Mouse (Mus musculus) layer of hippocampus, postnatal 10 days (tissue): Measurements from ENCODE around the gene Nutf2. TPM values are rescaled to one million over a fixed set of nuclear protein-coding genes. Genes with fewer than 3 reads are reported as not detected.
"Not testable (repeated sequence)": the region's sequence is repeated elsewhere in the genome, so short reads cannot be mapped to it uniquely, and the experiment has no call there.

Source experiments
- DNase-seq, 2 experiments: peaks; one replicate each; pipeline ENCODE4 v3.0.0; 2021; ENCODE audit warnings: low spot score in 2 of 2
- long read RNA-seq: library from polyadenylated mRNA; stranded (forward); transcript quantifications from one replicate; pipeline ENCODE4 v2.0.0, GENCODE M21; 2023
- total RNA-seq, 2 experiments: library from RNA; stranded (reverse); gene quantifications; 2 replicates each; pipeline ENCODE4 v1.2.3; 2021

The Nutf2 gene
- total RNA-seq: 10 to 100 TPM; 23.3 to 42.6 TPM
- long read RNA-seq, transcript Nutf2-201 (5 exons, 948 nt): major isoform, 127 of 134 reads
- long read RNA-seq, partial matches to known transcripts: 2 of 134 reads
- long read RNA-seq, other reads (novel, unspliced or antisense): 1 of 134 reads

- peak; percentile 87 to 90 for DNase-seq
These were observed at the start of gene Nutf2 for GRCm38 (mm10) chr8:105860143-105860981. Gene Nutf2, plus strand, starts transcription at chr8:105860580.

GRCm38 (mm10) chr8:105811061-105811460 lies 49.3 kb upstream of the Nutf2 start:
- DNase-seq: no peak

GRCm38 (mm10) chr8:105811543-105811942 lies 48.8 kb upstream of the Nutf2 start:
- DNase-seq: no peak

GRCm38 (mm10) chr8:105812511-105812910 lies 47.9 kb upstream of the Nutf2 start:
- no peak for DNase-seq

DNA sequence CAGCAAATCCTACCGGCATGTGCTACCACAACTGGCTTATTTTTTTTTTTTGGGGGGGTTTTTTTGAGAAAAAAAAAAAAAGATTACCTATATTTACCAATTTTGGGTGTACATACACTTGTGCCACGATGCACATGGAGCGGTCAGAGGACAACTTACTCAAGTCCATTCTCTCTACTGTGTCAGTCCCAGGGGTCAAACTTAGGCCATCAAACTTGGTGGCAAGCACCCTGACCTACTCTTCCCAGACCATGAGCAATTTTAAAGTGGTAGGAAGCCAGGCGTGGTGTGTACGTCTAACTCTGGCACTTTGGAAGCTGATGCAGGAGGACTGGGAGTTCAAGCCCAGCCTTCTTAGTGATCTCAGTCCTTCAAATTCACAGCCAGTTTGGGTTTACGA lies 47.1 kb upstream of the Nutf2 start:
- no peak for DNase-seq

- DNase-seq: no peak
These were observed 40.7 kb upstream of the Nutf2 start for GRCm38 (mm10) chr8:105819659-105820058.

- DNase-seq: no peak
These were observed 39.5 kb upstream of the Nutf2 start for GRCm38 (mm10) chr8:105820925-105821324.

GRCm38 (mm10) chr8:105825506-105825905 lies 34.9 kb upstream of the Nutf2 start:
- no peak for DNase-seq

GRCm38 (mm10) chr8:105826379-105826778 lies 34.0 kb upstream of the Nutf2 start:
- no peak for DNase-seq

DNA sequence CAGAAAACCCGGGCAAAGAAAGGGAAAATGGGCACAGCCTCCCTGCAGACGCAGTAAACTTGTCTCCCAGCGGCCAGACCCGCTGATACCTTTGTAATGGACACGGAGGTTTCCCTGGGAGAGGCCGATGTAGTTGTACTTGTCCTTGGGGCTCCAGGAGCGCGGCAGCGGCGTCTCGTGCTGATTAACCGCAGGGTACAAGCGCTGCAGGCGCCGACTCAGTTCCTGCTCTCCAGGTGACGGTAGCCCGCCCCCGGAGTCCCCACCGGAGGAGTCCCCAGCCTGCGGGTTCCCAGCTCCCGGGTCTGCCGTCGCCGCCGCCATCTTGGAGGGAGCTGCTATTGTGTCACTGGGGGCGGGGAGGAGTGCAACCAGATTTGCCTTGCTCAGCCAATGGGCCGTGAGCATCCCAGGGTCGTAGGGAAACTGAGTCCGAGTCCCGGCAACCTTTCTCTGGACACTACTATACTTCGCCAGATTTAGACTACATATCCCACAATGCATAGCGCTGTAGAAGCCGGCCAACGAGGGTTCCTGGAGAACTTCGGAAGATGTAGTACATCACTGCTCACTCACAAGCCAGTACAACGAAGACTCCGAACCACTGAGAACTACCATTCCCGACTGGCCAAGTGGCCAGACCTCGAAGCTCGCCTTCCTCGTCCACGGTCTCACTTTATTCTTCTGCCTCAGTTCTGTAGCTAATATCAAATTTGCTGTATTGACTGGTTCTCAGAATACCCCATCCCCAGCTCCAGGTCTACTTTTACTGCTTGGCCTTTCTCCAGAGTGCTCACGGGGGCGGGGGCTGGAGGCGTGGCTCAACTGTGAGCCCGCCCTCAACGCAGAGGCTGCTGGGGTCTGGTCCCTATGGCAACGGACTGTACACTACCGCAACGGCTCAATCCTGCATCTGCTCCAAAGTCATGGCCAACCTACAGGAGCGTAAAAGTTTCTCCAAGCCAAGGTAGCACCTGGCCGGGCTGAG lies 33.2 kb upstream of the Nutf2 start, which contains the start of the genes Ranbp10 and Tsnaxip1:
Ranbp10 (minus strand) TSS at position 490 of the 988 bp plus-strand sequence.
Tsnaxip1 (plus strand) TSS at position 871 of the 988 bp plus-strand sequence.
- peak; percentile 93 to 94 for DNase-seq

DNA sequence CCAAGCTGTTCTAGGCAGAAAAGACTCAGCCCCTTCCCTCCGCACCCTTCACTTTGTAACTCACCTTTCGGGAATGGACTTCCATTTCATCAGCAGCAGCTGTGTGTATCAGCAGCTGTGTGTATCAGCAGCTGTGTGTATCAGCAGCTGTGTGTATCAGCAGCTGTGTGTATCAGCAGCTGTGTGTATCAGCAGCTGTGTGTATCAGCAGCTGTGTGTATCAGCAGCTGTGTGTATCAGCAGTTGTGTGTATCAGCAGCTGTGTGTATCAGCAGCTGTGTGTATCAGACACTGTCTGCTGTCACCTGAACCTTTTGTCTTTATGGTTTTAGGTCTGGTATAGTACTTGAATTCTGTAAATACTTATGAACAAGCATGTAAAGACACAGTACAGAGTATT lies 26.6 kb upstream of the Nutf2 start:
- not testable (repeated sequence) for DNase-seq

DNA sequence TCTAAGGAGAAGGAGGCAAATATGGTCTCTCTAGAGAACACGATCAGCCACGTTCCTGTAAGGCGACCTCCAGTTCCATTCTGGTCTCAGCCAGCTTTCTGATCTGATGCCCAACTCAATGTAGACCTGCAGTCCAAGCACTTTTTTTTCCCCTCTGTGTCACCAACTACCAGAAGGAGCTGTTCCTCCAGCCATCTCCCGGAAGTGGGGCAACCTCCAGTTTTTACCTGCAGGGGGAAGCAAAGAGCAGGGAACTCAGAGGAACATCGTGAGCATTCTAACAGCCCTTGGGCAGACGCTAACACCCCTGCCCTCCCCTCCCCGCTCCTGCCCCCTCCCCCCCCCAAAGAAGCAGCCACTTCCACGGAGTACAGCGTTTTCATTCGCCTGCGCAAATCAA lies 25.1 kb upstream of the Nutf2 start:
- peak; percentile 69 to 73 for DNase-seq

- no peak for DNase-seq
These were observed 23.4 kb upstream of the Nutf2 start for GRCm38 (mm10) chr8:105836991-105837390.

DNA sequence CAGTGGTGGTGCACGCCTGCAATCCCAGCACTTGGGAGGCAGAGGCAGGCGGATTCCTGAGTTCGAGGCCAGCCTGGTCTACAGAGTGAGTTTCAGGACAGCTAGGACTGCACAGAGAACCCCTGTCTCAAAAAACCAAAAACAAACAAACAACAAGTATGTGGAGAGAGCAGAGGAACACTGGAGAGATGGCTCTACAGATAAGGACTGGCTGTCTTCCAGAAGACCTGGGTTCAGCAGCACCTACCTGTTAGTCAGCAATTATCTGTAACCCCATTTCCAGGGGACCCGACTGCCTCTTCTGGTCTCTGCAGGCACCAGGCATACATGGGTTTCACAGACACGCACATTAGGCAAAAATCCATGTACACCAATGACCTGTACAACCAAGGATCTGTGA lies 21.2 kb upstream of the Nutf2 start:
- no peak for DNase-seq

DNA sequence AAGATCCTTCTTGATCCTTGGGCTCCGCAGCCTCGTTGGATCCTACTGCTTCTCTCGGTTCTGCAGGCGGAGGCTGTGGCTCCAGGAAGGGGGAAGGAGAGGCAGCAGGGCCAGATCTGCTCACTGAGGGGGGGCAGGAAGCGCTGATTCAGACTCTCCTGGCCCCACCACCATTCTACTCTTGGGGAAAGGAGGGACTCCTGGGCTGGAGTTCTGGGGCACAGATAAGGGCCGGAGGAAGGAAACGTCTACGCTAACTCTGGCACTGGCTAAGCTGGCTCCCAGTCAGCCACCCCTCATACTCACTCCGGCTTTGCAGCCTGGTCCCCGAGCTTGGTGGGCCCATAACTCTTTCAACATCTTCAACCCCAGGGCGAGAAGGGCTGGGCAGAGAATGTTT lies 13.7 kb upstream of the Nutf2 start:
- no peak for DNase-seq

- DNase-seq: no peak
These were observed 10.4 kb upstream of the Nutf2 start for GRCm38 (mm10) chr8:105850014-105850413.

- no peak for DNase-seq
These were observed 9.8 kb upstream of the Nutf2 start for GRCm38 (mm10) chr8:105850611-105851010.

GRCm38 (mm10) chr8:105851651-105852143 lies 8.7 kb upstream of the Nutf2 start:
- peak; percentile 86 to 92 for DNase-seq

DNA sequence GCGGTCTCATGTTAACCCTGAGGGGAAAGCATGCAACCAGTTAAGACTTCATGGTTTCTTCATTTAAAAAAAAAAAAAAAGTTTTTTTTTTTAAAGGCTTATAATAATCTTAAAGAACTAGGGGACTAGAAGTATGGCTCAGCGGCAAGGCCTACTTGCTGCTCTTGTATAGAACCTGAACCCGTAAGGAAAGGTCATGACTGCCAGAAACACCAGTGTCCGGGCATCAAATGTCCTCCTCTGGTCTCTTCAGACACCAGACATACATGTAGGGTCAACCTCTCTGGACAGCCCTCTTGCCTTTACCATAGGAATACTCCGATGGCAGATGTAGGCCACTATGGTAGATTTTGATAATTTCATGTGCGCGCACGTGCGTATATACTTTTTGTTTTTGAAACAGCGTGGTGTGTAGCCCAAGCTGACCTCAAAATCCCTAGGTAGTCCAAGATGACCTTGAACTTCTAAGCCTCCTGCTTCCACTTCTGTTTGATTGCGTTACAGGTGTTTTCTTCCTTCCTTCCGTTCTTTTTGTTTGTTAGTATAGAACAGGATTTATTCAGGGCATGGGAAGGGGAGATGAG lies 8.1 kb upstream of the Nutf2 start:
- DNase-seq: peak in 1 of 2 experiments; percentile 16

- no peak for DNase-seq
These were observed 7.2 kb upstream of the Nutf2 start, which contains the start of gene Cenpt for GRCm38 (mm10) chr8:105853178-105853577. Gene Cenpt, minus strand, starts transcription at chr8:105853278.

GRCm38 (mm10) chr8:105854303-105854702 lies 6.1 kb upstream of the Nutf2 start:
- DNase-seq: peak; percentile 13 to 25
